Mouse (Mus musculus) erythroid progenitor cell, adult 5-6 weeks (primary cell): Measurements from ENCODE around the gene Dennd6a. TPM values are rescaled to one million over a fixed set of nuclear protein-coding genes. Genes with fewer than 3 reads are reported as not detected.

Source experiments
- ATAC-seq: replicated peaks from 2 replicates; pipeline ENCODE4 v1.8.0; 2016; ENCODE audit warnings: moderate number of reproducible peaks, mild to moderate bottlenecking, moderate TSS enrichment, inconsistent platforms; ENCODE audit not compliant: poor library complexity, low FRiP score, severe bottlenecking
- total RNA-seq, 2 experiments: library from RNA; stranded (forward) in 1 of 2; stranded (reverse) in 1 of 2; fragments of 150-400 nt in 1 of 2; fragments of 186-747, 209-891 nt in 1 of 2; gene quantifications; 2 replicates each; pipeline versions ENCODE4 v1.2.3 to v1.2.4; 2015 to 2017; ENCODE audit warnings: low replicate concordance in 2 of 2

The Dennd6a gene
- total RNA-seq, 2 experiments from 2014 or later: 24.9 to 36.0 TPM

DNA sequence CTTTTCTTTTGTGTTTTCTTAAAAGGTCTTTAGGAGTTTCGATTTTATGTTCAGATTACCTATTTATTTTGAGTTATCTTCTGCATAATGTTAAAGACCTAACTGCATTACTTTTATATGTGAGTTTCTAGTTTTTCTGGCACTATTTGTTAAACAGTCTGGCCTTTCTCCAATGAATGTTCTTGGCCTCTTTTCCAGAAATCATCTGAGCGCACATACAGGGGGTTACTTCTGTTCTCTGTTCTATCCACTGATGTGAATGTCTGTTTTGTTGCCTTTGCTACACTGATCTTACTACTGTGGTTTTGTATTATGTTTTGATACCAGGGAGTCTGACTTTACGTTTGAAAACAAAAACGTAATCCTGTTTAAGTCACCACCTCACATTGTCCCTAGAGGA is 3.8 kb upstream of the Dennd6a start:
- no peak for ATAC-seq

DNA sequence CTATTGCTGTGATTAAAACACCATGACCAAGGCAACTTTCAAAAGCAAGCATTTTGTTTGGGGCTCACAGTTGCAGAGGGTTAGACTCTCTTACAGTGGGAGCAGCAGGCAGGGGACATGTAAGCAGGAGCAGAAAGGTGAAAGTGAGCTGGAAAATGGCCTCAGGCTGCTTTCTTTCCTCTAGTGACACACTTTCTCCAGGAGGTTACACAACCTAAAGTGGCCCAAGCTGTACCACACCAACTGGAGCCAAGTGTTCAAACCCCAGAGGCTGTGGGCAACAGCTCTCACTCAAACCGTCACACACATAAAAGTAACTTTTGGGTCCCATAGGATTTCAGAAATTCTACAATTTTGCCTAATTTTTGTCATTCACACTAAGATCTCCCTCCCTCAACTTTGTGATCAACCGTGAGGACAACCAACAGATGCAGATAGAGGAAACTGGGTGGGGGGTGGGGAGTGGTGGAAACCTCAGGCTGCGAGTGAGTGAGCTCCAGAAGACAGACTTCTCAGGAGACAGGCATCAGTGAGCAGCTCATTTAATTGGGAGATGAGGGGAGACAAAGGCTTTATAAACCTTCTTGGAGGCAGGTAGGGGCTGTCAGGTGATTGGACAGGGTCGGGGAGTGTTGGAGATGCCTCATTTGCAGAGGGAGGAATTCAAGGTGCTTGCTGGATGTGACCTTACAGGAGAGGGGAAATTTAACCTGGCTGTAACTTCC is 1.5 kb upstream of the Dennd6a start:
- no peak for ATAC-seq

DNA sequence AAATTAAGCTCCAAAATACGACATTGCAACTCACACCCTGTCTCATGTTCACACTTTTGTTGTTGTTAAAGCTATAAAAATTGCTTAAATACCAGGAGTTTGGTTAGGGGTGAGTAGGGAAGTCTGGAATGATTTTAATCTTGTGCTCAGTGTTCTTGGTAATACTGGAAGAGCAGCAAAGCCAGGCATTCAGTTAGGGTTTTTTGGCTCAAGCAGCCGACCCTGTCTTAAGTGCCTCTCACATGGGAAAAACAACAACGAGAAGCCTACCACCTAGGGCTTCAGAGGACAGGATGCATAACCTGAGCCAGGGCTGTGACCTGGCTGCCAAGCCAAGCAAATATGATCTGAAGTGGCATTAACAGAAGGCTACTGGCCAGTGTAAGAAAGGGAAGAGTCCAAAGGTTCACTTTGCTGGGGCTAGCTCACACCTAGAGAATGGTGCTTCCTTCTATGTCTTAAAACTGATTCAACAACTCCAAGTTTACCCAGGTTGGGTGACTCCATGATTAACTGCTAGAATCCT is 2.7 kb downstream of the Dennd6a start:
- no peak for ATAC-seq

DNA sequence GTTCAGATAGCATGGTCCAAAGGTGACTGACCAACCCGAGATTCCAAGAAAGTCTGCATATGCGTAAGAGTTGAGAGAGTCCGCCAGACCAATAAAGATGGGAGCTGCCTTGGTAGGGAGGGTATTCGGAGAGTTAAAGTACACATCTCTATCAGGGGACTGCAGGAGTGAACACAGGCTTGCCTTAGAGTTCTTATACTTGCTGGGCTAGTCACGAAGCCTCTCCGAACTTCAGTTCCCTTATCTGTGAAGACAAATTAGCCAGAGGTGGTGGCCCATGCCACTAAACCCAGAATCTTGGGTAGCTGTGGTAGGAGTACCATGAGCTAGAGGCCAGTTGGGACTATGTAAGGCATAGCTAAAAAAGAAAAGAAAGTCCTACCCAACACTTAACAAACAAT is 5.1 kb downstream of the Dennd6a start:
- ATAC-seq: peak; percentile 57

DNA sequence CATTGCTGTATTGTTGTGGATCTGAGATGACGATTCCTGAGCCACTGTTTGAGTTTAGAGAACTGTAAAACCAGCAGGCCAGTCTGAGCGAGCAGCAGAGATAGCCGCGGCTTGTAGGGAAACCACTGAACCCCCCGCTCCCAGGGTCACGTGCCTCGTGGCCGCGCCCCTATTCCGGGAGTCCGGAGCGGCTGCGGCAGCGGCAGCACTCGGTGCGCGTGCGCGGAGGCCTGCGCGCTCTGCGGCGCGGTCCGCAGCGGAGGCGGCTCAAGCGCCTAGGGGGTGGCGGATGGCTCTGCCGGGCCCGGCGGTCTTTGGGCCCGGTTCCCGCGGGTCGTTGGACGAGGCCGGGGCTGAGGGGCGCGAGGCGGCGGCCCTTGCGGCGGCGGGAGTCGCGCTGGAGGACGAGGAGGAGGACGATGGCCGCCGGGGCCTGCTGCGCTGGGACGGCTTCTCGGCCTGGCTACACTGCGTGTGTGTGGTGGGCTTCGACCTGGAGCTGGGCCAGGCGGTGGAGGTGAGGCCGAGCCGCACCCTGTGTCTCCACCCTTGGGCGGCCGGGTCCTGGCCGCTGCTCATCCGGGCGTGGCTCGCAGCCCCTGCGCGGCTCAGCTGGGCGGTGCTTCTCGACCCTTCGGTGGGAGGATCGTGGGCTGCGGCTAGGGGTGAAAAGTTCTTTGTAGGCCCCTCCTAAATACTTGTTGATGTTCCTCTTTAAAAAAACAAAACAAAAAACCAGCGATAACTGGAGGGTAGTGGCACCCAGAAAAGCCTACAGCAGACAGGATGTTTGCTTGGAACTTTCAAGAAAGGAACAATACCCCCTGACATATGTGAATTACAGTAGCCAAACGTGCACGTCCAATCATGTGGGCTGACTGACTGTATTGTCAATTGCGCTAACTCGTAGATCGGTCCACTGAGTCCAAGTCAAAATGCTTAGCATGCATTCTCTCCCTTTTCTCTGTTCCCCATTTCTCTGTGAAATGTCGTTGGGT is 6.0 kb downstream of the Dennd6a start:
- ATAC-seq: peak; percentile 93

DNA sequence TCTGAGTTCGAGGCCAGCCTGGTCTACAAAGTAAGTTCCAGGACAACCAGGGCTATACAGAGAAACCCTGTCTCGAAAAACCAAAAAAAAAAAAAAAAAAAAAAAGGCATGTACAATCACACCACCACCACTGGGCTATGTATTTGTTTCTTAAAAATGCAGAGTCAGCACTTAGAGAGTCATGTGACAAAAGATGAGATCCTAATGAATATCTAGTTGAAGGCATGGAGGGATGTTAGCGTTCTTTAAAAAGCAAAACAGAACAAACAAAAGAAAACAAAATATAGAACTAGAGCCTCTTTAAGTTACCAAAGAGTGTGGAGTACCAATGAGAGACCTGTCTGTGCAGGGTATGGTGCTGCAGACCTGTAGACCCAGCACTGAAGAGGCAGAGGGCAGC is 10.0 kb downstream of the Dennd6a start:
- no peak for ATAC-seq

DNA sequence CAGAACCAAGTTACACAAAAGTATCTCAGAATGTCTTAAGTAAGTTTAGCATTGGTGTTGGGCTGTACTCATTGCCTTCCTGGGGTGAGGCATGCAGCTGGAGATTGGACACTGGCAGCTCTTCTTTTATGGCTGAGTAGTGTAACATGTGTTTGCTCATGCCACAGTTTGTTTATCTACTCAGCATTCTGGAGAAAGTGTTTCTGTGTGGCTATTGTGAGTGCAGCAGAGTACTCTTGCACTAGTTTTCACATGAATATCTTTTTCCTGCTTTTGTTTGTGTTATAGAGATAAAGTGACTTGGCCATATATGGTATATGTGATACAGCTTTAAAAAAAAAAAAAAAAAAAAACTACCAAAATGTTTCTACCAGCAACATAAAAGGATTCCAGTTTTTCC is 13.5 kb downstream of the Dennd6a start:
- 0 out of 2 replicates have a peak, but pooled peaks have one; percentile 53 for ATAC-seq

DNA sequence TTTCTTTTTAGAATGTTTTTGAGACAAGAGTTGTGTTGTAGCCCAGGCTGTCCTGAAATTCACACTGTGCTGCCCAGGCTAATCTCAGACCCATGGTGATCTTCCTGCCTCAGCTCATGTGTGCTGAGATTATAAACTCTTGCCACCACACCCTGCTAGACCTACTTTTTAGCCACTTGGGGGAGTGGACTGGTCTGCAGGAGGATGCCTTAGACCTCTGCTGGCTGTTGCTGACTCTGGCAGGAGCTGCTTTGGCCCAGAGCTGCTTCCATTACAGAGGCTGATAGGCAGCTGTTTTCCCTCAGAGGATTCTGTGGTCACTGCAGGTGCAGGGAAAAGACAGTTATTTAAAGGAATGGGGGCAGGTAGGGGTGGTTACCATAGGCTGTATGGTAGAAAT is 17.7 kb downstream of the Dennd6a start:
- 0 out of 2 replicates have a peak, but pooled peaks have one; percentile 53 for ATAC-seq

DNA sequence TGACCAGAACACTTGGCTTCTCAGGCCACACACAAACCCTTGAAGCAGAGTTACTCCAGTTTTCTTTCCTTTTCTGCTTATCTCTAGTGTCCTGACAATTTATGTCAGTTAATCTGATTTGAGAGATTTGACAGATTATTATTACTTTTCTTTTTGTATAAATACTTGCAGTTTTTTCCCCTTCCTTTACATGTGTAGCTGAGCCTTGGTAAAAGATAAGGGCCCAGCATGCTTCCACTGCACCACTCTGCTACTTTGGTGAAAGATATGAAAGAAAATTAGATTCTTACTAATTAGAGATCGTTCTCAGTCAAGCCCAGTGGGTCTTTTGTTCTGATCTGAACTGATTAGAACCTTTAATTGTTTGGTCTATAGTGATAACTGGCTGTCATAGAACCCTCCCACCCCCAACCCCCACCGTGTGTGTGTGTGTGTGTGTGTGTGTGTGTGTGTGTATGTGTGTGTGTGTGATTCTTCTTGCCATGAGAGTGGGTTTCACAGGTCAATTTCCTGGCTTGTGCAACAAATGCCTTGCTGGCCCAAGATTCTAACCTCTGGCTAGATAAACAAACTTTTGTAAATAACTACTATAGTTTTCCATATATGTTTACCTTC is 19.7 kb downstream of the Dennd6a start:
- ATAC-seq: no peak; the same call in 1 of the 2 replicates

DNA sequence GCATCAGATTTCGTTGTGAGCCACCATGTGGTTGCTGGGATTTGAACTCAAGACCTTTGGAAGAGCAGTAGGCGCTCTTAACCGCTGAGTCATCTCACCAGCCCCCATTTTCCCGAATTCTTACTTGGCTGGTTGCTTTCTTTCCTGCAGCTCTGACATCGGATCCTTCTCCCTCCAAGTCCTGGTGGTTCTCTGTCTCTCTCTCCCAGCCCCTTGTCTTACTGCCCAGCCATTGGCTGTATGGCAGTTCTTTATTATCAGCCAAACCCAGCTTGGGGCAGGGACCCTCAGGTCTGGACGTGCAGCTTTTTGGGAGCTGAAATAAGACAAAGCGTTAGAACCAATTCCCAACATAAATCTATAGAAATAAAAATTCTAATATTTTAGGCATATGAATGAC is 21.5 kb downstream of the Dennd6a start:
- ATAC-seq: 0 out of 2 replicates have a peak, but pooled peaks have one; percentile 15

DNA sequence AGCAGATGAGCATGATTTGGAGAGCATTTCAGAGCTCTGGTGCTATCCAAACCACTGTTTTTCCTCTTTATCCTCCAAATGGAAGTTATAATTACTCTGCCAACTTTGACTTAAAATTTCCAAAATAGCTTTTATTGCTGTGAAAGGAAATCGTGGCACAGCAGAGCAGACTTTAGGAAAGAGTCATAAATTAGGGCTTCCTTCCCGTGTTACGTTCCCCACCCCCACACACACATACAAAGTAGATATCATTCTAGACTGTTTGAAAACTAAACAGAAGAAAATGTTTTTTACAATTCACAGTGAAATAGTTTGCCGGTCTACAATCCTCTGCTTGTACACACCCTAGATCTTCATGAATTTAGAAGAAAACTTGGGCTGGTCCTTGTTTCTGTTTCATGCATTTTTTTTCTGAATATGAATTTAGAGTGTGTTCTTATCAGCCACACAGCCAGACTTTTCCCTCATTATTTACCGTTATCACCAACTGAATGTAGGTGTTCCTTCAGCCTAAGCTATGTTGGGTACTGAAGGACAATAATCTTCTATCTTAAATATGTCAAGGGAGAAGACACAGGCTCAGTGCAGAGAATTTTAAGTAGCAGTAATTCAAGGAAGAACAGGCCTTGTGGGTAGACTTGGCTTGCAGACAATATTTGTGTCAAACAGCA is 22.2 kb downstream of the Dennd6a start:
- ATAC-seq: peak; percentile 48; the same call in 1 of the 2 replicates

DNA sequence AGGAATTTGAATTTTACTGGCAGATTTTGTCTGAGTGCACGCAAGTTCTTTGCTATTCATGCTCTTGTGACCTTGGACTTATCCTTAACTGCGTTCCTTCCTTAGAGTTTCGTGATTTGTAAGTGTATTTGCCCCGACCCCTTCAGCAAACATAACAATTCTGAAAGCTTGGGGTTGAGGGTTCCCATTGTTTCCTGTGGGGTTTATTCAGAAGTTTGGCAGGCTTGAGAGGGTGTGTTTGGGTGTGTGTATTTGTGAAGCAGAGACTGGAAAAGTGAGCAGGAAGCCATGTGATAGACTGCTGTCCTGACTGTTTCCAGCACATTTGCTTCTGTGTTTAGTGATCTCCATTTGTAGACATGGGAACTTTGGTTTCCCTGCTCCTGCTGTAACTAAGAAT is 31.7 kb downstream of the Dennd6a start:
- no peak for ATAC-seq

DNA sequence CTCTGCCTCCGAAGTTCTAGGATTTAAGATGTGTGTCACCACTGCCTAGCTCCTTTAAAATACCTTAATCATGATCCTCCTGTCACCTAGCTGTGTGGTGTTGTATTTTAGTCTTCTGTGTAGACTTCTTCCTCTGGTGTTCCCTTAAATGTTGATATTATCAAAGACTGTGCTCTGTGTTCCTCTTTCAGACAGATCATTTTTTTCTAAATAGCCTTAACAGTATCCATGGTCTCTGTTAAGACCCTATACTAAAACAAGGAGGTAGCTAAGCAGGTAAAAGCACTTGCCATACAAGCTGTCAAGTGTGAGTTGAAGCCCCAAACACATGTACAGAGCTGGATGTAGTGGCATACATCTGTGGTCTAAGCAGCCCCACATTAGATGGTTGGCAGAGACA is 36.0 kb downstream of the Dennd6a start:
- no peak for ATAC-seq

DNA sequence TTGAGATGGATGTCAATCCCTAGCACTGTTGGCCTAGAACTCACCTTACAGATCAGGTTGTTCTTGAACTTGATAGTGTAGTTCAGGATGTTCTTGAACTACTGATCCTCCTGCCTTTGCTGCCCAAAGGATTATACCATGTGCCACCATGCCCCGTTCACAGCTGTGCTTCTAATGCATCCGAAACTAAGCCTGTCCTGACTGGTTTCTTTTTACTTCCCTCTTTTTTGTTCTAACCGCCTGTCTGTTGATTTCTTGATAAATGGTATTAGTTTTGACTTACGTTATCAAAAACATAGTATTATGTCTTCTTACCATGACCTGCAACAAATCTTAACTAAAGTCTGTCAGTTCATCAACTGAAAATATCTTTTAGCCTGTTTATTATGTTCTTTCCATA is 37.0 kb downstream of the Dennd6a start:
- no peak for ATAC-seq

DNA sequence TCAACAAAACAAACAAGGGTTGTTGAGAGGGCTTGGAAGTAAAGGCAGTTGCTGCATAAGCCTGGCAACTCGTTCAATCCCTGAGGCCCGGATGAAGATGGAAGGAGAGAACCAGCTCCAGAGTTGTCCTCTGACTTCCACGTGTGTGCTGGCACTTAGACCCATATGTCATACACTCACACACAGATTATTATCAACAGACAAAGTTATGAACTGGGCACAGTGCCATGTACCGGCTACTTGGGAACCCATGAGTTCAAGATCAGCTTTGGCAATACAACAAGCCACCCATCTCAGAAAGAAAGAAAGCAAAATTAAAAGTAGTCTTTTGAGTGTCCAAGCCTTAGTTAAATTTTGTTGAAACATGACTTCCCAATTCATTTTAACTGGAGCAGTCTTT is 51.6 kb downstream of the Dennd6a start:
- no peak for ATAC-seq

DNA sequence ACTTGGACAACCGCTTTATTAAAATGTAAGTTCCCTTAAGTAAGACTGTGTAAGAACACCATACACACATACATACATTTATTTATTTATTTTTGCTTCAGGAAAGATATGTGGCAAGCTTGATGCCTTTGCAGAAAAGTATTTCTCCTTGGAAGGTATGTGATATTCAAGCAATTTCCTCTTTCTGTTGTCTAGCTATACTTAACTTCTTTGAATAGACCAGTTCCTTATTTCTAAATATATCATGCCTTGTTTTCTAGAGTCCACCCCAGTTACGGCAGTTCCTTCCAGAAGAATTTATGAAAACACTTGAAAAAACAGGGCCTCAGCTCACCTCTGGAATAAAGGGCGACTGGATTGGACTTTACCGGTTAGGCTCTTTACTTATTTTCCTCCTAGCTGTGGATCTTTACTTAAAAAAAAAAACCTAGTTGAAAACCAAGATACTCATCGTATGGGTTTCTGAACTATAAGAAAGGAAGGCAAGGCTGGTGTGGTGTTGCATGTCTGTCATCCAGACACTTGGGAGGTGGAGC is 53.0 kb downstream of the Dennd6a start:
- ATAC-seq: no peak

DNA sequence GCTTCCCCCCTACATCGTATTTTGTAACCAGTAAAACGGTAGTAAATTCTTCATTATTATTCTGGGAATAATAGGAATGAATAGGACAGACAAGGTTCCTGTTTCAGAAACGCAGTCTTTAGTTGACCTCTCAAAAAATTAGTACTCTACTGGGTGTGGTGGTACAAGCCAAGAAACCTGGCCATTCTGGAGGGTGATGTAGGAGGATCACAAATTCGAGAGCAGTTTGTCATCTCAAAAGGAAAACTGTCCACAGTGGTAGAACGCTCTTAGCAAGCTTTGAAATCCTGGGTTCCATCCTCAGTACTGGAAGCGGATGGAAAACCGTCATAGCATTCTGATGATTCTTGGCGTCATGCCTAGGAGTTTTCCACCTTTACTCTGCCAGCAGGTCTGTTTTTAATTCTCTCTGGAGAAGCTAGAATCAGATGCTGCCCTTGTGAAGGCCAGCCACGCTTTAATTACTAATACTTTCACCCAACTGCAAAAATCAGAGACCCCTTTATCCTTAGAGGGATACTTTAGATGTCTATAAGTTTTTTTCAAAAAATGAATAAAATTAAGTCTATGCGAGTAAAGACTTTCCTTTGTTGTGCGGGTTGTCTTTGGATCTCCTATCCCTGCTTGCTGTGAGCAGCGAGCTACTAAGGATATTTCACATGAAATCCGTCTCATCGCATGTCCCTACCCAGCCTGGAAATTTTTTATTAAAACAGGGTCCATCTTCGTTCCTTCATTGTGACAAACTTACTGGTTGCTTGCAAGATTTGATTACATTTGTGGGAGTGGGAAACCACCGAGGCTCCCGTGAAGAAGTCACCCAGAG is 63.6 kb downstream of the Dennd6a start:
- peak; percentile 30 for ATAC-seq
